Mouse (Mus musculus): ENCODE data around the gene Cd207.

Gene Cd207

DNA sequence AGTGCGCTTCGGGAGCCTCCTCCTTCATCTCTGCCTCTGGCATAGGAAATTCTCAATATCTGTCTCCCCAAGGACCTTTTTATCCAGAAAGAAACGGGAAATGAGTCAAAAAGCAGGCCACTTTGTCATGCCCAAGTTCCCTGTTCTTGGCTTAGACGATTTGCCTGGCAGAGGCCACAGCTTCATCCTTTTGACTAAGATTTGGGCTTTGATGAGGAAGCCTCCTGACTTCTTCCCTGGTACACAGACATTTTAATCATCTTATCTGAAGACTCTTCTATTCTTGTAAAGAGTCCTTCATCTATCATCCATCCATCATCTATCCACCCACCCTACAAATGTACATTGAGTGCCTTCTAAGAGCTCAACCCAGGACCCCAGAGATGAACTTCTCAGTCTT lies at the start of gene Cd207:
Gene Cd207, minus strand, starts transcription at position 101 of the 400 bp plus-strand sequence.
- no peak for DNase-seq

DNA sequence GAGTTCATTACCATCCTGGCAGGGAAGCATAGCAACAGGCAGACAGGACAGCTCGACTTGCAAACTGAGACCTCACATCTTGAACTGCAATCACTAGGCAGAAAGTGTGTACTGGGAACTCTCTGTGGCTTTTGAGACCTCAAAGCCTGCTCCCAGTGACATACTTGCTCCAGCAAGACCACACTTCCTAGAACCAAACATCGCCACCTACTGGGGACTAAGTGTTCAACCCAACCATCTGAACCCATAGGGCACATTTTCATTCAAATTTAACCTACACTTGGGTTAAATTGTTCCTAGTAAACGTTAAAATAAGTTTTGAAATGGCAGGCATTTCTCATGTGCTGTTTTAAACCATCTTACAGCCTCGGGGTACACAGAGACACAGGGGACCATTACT lies 49.5 kb upstream of the Cd207 start:
- no peak for DNase-seq

DNA sequence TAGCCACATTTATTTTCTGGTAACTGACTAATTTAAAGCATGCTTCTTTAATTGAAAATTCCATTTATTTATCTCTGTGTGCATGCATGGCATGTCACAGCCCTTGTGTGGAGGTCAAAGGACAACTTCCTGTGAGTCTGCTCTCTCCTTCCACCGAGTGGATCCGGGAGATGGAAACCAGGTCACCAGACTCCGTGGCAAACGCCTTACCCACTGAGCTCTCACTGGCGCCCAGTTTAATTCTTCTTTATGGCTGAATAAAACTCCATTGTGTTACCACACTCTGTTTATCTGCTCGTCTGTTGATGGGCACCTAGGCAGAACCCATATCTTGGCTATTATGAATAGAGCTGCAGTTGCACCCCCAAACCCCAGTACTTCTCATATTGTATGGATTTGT lies 44.9 kb upstream of the Cd207 start:
- DNase-seq: no peak

DNA sequence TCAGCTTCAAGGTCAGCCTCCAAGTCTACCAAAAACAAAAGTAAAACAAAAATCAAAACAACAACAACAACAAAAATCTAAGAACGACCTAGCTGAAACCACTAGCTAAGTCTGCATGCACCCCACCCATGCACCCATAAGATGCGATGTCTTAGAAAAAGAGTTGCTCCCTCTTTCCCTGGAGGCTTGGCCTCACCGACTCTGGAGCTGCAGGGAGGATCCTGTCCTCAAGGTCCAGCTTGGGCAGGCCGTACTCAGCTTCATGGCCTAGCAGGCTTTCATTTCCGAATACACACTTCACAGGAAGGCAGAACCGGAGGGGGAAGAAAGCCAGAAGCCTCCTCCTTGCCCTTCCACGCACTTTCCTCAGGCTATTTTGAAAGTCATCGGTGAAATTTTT lies 39.4 kb upstream of the Cd207 start:
- peak; percentile 20 to 33 for DNase-seq

DNA sequence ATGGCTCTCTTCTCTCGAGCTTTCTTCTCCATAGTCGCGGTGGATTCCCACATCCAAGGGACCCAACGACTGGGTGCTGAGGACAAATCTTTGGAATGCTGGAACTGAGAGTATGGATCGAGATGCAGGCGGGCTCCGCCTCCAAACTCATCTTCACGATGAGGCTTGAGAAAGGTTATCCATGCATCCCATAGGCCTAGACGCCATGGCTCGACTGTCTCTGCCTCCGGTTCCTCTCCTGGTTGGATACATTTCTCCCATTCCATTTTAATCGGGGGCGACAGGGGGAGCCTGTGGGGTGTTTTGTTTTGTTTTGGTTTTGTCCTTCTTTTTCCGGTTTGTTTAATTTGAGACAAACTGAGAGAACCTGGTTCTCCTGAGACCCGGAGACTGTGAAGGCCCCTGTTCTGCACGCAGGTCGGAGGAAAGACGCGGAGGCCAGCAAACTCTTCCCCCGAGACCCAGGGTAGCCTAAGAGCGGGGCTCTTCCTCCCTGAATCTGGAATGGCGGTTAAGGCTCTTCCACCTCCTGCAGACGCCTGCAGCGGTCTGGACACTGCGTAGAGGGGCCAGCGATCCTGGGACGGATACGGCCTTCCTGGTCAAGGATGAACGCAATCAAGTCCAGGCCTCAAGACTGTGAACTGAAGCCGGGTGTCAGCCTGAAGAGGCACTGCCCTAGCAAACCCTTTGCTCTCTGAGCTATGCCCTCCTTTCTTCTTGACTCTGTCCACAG lies 38.0 kb upstream of the Cd207 start:
- peak; percentile 13 to 36 for DNase-seq

DNA sequence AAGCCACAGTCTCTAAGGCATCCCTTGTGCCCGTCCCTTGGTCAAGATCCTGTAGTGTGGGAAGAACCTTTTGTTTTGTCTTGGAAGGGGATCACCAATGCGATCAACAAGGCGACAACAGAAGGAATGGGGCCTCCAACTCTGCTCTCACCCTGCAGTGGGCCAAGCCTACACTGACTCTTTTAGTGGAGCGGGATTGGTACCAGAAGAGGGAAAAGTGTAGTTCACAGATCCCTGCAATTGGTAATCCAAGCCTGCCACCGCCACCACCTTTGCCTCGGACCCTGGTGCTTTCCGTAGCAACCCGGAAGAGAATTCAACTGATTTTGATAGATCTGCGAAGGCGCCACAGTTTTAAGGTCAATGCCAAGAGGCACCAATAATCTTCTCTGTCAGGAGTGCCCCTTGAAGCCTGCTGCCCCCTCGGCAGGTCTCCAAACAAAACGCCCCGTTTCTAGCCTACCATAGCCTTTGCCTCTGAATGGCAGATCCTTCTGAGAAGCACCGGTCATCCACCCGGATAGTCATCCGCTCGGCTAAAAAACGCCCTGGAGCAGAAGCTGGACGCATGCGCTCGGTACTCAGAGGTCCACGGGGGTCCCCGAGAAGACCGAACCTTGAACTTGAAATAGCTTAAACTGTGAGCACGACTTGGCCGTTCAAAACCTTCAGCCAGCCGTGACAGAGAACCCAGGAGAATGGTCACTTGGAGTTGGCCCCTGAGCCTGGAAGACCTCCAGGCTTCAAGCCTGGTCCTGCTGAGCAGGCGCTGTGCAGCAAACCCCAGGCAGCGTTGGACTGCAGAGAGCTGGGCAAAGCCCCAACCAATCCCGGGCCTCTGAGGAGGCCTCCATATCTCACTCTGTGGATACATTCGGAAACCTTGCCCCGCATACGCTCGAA lies 36.8 kb upstream of the Cd207 start:
- peak; percentile 27 to 47 for DNase-seq

DNA sequence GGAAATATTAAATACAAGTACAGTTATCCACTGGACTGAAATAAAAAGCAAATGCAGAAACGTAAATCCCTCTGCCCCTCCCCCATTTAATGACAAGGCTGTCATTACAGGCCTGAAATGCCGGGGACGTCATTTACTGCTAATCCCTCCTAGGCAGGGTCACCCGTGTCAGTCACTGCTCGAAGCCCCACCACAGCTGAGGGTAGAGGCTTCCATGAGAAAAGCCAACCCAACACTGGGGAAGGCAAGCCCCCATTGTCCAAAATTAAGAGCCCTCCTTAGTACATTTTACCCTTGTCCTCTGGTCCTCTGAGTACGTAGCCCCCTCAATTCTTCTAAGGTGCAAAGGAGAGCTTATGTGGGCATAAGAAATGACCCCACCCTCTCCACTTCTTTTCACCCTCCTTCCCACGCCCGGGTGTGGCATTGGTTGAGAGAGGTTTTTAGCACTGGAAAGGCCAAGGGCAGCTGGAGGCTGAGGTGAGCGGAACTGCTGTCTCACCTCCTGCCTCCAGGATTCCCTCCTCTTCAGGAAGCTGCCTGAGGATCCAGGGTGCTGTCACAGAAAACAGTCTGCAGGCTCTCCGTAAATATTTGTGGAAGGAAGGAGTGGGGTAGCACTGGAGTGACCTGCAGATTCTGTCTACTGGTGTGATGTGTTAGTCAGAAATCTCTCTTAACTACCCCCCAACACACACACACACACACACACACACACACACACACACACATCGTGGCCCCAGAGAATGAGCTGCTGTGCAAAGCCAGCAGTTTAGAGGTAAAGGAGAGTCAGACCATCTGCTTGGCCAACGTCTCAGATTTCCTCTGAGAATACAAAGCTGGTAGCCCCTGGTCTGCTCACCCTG lies 35.8 kb upstream of the Cd207 start:
- no peak for DNase-seq

DNA sequence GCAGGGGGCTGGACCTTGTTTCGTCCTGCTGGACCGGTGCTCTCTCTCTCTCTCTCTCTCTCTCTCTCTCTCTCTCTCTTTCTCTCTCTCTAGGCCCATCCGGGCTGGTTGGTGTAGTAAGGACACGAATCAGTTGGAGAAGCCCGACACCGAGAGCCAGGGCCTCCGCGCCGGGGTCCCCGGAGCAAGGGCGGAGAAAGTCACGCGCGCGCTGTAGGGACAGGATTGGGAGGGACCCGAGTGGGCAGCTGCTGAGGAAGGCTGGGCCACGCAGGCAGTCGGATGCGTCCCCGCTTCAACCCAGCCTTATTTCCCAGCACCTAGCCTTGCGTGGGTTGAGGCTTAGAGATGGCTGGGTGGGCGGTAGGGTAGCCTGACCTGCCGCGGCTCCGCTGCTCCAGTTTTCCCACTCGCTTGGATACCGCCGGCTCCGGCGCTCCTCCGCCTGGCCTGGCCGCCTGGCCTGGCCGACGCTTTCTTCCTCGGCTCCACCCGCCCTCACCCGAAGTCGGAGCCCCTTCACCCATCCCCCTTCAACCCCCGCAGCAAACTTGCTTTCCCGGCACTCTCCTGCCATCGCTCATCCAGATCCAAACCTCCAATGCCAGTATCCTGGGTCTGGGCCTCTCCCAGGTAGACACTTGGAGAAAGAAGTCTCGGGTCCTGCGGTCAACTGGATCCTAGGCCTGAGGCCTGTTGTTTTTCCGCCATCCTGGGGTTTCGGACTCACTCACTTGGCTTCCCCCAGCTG lies 34.2 kb upstream of the Cd207 start:
- DNase-seq: peak in 1 of 2 experiments; percentile 13

DNA sequence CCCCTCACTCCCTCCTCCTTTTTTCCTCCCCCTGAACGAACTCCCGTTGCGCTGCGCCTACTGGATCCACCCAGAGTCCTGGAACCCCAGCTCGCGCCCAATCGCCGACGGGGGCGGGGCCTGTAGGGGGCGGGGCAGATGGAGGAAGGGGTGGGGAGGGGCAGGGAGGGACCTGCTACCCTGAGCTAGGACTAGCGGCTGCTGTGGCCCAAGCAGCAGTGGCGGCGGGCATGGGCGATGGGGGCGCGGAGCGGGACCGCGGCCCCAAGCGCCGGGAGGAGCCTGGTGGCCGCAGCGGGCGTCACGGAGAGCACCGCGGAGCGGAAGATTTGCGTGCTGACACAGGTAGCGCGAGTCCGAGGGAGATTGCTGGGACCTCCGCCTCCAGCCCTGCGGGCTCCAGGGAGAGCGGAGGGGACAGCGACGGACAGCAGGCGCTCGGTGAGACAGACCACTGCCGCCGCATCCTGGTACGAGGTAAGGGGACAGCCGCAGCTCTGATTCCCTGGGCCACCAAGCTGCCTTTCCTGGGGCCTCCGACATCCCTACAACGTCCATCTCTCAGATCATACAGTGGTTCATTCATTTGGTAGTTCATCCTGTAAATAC lies 33.5 kb upstream of the Cd207 start, which contains the start of gene Vax2:
Gene Vax2, plus strand, starts transcription at position 198 of the 609 bp plus-strand sequence.
- peak in 1 of 2 experiments; percentile 41 for DNase-seq

DNA sequence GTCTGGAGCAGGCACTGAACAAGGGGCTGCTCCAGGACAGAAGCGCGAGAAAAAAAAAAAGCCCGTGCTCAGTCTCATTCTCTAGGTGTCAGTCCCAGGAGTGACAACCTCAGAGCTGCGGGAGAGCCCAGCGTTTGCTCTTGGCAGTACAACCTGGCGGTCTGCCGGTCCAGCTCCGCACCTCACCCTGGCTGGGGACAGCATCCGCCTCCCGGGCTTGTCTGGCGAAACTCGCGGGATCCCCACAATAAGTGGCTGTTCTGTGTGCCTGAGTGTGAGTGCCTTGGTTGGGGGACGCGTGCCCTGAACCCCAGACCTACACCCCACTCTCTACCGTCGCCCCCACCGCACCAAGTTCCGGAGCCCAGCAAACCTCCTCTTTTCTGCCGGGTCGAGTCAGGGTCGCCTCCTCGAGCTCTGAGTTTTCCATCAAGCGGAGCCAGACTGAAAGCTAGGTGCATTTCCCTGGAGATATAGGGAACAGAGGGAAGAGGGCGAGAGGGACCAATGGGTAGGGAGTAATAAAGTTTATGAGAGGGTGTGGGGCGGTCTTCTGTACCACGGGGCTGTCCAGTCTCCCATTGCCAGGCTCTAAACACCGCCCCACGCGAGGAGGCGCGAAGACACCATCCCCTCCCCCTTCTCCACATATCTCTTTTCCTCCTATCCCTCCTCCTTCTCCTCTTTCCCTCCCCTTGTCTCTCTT lies 32.9 kb upstream of the Cd207 start:
- no peak for DNase-seq

DNA sequence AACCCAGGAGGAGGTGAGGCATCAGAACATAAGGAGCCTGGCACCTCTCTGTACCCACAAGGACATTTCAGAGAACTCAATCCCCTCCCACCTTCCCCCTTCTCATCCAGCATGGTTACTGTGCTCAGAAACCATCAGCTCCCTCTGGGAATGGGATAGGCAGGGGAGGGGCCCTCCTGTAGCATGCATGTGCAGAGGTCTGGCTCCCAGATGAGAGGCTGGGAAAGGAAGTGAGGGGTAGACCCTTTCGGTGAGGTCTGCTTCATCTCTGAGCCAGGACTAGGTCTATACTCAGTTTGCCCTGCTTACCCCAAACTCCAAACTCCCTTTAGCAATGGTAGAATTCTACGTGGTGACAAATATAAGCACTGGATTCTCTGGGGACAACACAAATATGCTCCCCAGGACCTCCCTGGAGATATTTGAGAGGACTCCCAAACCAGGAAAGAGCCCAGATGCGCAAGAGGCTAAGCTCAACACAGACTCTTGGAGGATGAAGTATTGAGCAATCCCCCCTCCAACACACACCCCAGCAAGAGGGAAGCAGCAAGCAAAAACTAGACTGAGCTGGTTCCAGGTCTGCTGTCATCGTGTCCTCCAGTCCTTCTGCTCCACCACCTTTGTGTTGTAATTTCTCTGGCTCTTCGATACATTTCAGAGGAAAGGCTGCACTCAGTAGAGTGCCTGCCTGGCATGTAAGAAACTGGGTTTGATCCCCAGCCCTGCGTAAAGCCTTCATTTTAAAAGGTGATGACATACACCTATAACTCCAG lies 30.3 kb upstream of the Cd207 start:
- no peak for DNase-seq

DNA sequence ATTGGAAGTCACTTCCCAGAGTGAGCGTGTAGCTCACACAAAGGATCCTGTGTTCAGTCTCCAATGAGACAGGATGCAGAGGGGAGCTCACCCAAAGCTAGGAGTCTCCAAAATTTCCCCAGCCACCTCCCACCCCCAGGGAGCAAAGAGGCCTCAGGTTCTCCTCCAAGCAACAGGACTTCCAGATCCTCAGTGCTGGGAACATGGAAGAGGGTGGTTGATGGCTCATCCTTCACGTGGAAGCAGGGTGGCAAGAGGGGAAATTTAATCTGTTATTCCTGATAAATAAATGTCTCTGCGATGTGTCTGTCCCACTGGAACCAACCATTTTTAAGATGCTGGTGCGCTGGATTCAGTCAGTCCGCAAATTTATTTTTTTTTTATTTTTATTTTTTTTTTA lies 27.0 kb upstream of the Cd207 start:
- DNase-seq: no peak

DNA sequence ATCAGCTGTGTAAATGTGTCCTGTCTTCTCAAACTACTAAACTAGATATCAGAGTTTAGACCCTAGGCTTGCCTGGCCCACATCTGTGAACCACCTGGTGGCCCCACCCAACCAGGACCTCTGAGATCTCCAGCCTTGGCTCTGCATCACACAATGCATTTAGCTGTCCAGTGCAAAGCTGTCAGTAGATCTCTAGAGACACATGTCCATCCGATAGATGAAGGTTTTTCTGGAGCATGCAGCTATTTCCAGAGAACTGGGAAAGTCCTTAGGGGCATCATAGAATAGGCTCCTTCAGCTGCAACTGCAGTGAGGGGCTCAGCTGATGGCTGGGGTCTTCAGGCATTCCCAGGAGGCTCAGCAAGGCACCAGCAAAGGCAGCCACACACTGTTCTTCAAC lies 26.6 kb upstream of the Cd207 start:
- DNase-seq: no peak

DNA sequence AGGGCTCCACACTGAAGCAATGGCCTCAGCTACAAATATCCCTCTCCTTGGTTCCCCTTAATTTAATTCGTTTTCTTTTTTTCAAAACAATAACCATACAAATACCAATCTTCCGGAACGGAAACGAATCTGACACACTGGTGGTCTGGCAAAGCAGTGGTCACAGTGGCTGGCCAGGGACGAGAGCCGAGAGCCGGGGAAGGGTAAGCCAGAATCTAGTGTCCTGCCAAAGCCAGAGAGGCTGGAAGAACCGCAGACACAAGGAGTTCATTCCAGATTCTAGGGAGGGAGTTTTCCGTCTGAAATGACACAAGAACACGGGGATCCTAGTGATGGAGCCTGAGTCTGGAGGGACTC lies 26.0 kb upstream of the Cd207 start:
- DNase-seq: no peak

DNA sequence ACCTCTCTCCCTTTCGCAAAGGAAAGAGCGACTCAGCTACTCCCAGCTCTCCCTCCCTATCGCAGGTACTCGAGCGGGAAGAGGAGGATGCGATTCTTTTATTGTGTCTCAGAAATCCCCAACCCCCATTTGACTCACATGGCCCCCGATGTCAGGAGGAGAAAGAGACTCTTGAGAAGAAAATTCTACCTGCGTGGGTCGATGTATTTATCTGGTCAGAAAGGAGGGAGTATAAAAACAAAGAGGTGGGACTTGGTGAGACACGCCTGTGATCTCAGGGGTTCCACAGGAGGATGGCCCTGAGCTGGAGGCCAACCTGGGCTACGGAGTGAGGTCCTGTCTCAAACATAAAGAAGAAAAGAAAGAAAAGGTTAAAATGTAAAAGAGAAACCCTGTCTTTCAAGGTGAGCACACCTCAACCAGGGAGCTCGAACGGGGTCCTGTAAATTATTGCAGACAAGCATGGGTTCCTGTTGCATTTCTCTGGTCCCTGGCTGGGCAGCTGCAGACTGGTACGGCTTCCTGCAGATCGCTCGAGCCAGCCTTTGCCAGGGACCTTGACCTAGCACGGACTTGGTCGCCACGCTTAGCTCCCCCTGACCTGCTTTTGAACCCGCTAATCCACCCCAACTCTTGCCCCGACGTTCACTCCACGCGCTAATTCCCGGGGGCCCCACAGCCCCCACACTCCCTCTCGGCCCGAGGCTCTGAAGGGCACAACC lies 25.5 kb upstream of the Cd207 start:
- no peak for DNase-seq

DNA sequence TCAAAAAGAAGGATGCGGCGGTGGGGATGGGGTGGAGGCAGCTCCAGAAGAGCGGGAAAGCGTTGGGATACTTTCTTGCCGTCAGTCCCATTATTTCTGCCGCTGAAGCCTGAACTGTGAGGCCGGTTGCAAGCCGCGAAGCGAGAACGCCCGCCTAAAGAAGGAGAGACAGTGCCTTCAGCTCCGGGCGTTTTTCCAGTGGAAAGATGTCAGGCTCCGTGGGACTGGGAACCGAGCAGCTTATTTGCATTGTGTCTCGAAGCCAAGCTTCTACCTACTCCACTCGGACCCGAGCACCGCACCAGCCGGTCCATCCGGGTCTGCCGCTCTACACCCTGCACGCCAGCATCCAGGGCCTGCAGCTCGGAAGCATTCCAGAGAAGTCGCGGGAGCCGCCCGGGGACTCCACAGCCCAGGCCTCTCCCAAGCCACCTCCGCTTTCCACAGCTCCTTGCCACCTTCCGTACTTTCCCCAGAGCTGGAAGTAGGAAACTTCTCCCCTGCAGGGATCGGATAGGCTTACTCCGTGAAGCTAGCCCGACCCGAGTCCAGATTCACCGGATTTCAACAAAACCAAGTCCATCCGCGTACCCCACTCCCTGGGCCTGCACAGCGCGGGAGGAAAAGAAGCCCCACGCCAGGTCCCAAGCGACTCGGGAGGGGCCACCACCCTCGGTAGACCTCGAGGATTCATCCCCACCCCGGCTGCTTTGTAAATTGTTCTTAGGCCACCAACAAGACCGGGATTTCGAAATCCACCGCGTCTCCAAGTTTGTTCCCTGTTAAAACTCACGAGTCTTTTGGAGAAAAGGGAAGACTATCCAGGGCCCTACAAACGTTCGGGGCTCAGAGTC lies 24.7 kb upstream of the Cd207 start:
- DNase-seq: peak in 1 of 2 experiments; percentile 20

DNA sequence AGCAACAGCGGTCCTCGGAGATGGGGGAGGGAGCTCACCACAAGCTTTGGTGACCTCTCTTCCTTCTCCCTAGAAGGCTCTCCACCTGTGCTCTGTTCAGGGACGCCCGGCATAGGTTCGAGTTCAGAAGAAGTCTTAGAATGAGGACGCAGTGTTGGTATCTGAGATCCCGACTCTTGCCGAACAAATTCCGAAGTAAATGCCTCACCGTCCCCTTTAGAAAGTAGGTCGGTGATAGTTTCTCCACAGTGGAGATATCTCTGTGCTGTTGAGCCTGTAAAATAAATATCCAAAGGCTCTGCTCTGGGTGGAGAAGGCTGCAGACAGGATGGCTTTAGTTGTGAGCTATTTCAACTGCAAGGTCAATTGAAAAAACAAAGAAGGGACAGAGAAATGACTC lies 23.3 kb upstream of the Cd207 start:
- peak in 1 of 2 experiments; percentile 10 for DNase-seq

DNA sequence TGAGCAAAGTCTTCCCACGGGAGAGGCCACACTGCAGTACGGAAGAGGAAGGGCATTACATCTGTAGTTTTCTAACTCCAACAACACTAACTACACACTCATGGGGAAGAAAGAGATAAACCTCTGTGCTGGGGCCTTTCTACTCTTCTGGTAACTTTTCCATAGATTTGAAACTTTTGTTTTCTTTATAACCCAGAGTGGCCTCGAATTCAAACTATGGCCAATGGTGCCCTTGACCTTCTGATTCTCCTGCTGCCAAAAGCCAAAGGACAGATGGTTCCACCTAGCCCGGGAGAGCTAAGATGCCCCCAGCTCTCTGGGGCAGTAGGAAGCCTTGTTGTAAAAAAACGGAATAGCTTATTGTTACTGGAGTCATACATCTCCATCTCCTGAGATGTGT lies 22.3 kb upstream of the Cd207 start:
- DNase-seq: no peak

DNA sequence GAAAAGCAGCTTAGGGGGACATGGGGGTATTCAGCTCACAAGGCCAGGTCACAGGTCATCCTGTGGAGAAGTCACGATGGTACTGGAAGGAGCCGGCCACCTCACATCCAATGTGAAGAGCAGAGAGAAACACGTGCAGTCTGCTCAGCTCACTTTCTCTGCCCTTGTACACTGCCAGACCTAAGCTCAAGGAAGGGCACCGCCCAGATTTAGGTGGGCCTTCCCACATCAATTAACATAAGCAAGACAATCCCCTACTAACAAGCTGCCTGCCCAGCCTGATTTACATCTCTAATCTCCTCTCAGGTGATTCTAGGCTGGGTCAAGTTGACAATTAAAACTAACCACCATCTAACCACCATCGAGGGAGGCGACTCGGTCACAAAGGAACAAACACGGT lies 20.3 kb upstream of the Cd207 start:
- no peak for DNase-seq

Data from cerebellum, postnatal 14 days (tissue).